Mouse (Mus musculus): ENCODE results near the gene Nceh1. TPM values are rescaled to one million over a fixed set of nuclear protein-coding genes. Genes with fewer than 3 reads are reported as not detected.

Nceh1 gene
- polyA plus RNA-seq, 1 experiment from 2014 or later, result 3.3 TPM

- WGBS, result 89% methylated on average over 9 of the region's 9 CpGs
- ATAC-seq (replicated peaks; ENCODE audit: low FRiP score), result no peak
- H3K36me3 ChIP-seq (ENCODE audit: control insufficient read depth, insufficient read depth, low read length), result no peaks in the 10 kb centered on the region
Measured at GRCm38 (mm10) chr3:27209707-27210106, 26.9 kb downstream of the Nceh1 start.

DNA sequence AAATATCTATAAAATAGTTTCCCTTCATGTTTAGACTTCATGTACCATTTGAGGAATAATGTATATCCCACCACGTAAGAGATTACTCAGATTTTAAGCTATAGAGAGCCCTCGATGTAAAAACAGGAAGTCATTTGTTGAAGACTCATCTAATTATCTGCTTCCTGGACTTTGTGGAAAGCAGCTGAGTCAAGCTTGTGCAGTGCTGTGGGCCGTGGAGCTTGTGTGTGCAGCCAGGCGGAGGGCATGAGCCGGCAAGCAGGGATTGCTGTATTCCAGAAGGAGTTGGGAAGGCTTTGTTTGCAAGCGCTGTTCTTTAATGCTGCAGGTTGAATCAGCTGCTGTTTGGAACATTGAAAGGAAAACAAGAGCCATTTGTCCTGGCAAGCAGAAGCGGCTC lies 27.5 kb downstream of the Nceh1 start:
- ATAC-seq (replicated peaks; ENCODE audit: low FRiP score) (no peak), DNase-seq (ENCODE audit: low spot score) (no peak)
- Histone ChIP-seq H3K36me3 (ENCODE audit: control insufficient read depth, insufficient read depth, low read length) (no peaks in the 10 kb centered on the region), H3K27me3 (ENCODE audit: control insufficient read depth, insufficient read depth, low read length) (no peaks in the 10 kb centered on the region), H3K9me3 (ENCODE audit: control insufficient read depth, low read length) (peaks cover 3% of the 10 kb centered on the region; the same call in 1 of the 2 replicates), H3K4me2 (ENCODE audit: low read depth, low read length, severe bottlenecking) (no peak overlapping the region), H3K9ac (ENCODE audit: low read length) (no peak overlapping the region), H3K4me1 (replicated peaks; ENCODE audit: control insufficient read depth, insufficient read depth, low read length) (no peaks in the 10 kb centered on the region), H3K27ac (ENCODE audit: low read depth, low read length) (no peak overlapping the region), H3K4me3 (ENCODE audit: low read depth, low read length) (no peak overlapping the region)
- 49% methylated on average over 7 of the region's 7 CpGs for WGBS

More at GRCm38 (mm10) chr3:27209707-27210106, 26.9 kb downstream of the Nceh1 start:
- H3K4me2 ChIP-seq (ENCODE audit: low read depth, low read length, severe bottlenecking), result no peak overlapping the region
- H3K27me3 ChIP-seq (ENCODE audit: control insufficient read depth, insufficient read depth, low read length), result no peaks in the 10 kb centered on the region
- H3K9me3 ChIP-seq (ENCODE audit: control insufficient read depth, low read length), result peaks cover 3% of the 10 kb centered on the region; the same call in 1 of the 2 replicates
- DNase-seq (ENCODE audit: low spot score), result no peak
- H3K4me1 ChIP-seq (replicated peaks; ENCODE audit: control insufficient read depth, insufficient read depth, low read length), result no peaks in the 10 kb centered on the region
- no peak overlapping the region for H3K9ac ChIP-seq (ENCODE audit: low read length)
- no peak overlapping the region for H3K27ac ChIP-seq (ENCODE audit: low read depth, low read length)
- no peak overlapping the region for H3K4me3 ChIP-seq (ENCODE audit: low read depth, low read length)

GRCm38 (mm10) chr3:27214016-27214816 lies 31.5 kb downstream of the Nceh1 start:
- Histone ChIP-seq H3K27me3 (ENCODE audit: control insufficient read depth, insufficient read depth, low read length) (no peaks in the 10 kb centered on the region), H3K4me3 (ENCODE audit: low read depth, low read length) (no peak overlapping the region), H3K9me3 (ENCODE audit: control insufficient read depth, low read length) (peaks cover under 1% of the 10 kb centered on the region; the same call in 1 of the 2 replicates), H3K4me1 (replicated peaks; ENCODE audit: control insufficient read depth, insufficient read depth, low read length) (no peaks in the 10 kb centered on the region), H3K36me3 (ENCODE audit: control insufficient read depth, insufficient read depth, low read length) (no peaks in the 10 kb centered on the region), H3K9ac (ENCODE audit: low read length) (no peak overlapping the region), H3K27ac (ENCODE audit: low read depth, low read length) (no peak overlapping the region), H3K4me2 (ENCODE audit: low read depth, low read length, severe bottlenecking) (no peak overlapping the region)
- DNase-seq (ENCODE audit: low spot score), result no peak
- ATAC-seq (replicated peaks; ENCODE audit: low FRiP score), result no peak
- 88% methylated on average over 8 of the region's 8 CpGs for WGBS

DNA sequence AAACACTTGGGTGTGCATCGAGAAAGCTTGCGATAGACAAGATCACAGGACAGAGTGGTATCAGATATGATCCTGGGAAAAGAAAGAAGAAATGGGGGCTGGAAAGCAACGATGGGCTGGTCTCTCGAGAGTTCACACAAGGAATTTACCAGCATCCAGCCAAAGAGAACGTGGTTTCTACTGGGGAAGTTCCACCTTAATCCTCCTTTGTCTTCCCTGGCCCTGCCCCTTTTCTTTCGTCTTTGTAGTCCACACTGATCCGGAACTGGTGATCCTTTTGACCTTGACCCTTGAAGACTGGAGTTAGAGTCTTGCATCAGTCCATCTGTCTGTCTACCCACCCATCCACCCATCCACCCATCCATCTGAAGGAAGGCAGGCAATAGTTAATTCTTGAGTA lies 34.6 kb downstream of the Nceh1 start:
- no peak overlapping the region for H3K4me3 ChIP-seq (ENCODE audit: low read depth, low read length)
- no peaks in the 10 kb centered on the region for H3K4me1 ChIP-seq (replicated peaks; ENCODE audit: control insufficient read depth, insufficient read depth, low read length)
- DNase-seq (ENCODE audit: low spot score) (no peak), ATAC-seq (replicated peaks; ENCODE audit: low FRiP score) (no peak)
- H3K36me3 ChIP-seq (ENCODE audit: control insufficient read depth, insufficient read depth, low read length), result no peaks in the 10 kb centered on the region
- no peaks in the 10 kb centered on the region for H3K27me3 ChIP-seq (ENCODE audit: control insufficient read depth, insufficient read depth, low read length)
- WGBS, result 74% methylated on average over 7 of the region's 7 CpGs
- no peak overlapping the region for H3K4me2 ChIP-seq (ENCODE audit: low read depth, low read length, severe bottlenecking)
- H3K9me3 ChIP-seq (ENCODE audit: control insufficient read depth, low read length), result no peaks in the 10 kb centered on the region
- no peak overlapping the region for H3K9ac ChIP-seq (ENCODE audit: low read length)
- no peak overlapping the region for H3K27ac ChIP-seq (ENCODE audit: low read depth, low read length)

- H3K27me3 ChIP-seq (ENCODE audit: control insufficient read depth, insufficient read depth, low read length), result no peaks in the 10 kb centered on the region
- 91% methylated on average over 5 of the region's 5 CpGs for WGBS
- ATAC-seq (replicated peaks; ENCODE audit: low FRiP score) (no peak), DNase-seq (ENCODE audit: low spot score) (no peak)
- no peaks in the 10 kb centered on the region for H3K36me3 ChIP-seq (ENCODE audit: control insufficient read depth, insufficient read depth, low read length)
- no peak overlapping the region for H3K4me2 ChIP-seq (ENCODE audit: low read depth, low read length, severe bottlenecking)
- no peak overlapping the region for H3K9ac ChIP-seq (ENCODE audit: low read length)
- H3K4me1 ChIP-seq (replicated peaks; ENCODE audit: control insufficient read depth, insufficient read depth, low read length), result no peaks in the 10 kb centered on the region
- no peaks in the 10 kb centered on the region for H3K9me3 ChIP-seq (ENCODE audit: control insufficient read depth, low read length)
- H3K4me3 ChIP-seq (ENCODE audit: low read depth, low read length), result no peak overlapping the region
- no peak overlapping the region for H3K27ac ChIP-seq (ENCODE audit: low read depth, low read length)
Measured at GRCm38 (mm10) chr3:27218604-27219003, 35.8 kb downstream of the Nceh1 start.

DNA sequence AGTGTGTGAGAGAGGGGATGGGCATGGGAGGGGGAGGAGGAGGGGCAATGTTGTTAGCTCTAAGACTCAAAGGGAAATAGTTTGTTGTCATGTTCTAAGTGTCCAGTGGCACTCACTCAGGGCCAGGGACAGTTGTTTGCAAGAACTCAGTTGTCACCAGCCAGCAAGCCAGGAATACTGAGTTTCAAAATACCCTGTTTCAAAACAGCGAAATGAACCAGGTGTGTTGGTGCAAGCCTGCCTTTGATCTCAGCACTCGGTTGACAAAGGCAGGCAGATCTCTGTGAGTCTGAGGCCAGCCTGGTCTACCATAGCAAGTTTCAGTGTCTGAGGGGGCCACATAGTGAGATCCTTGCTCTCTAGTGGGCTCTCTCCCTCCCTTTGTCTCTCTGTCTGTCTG lies 39.3 kb downstream of the Nceh1 start:
- Histone ChIP-seq H3K4me2 (ENCODE audit: low read depth, low read length, severe bottlenecking) (no peak overlapping the region), H3K9ac (ENCODE audit: low read length) (no peak overlapping the region), H3K4me1 (replicated peaks; ENCODE audit: control insufficient read depth, insufficient read depth, low read length) (no peaks in the 10 kb centered on the region), H3K27me3 (ENCODE audit: control insufficient read depth, insufficient read depth, low read length) (no peaks in the 10 kb centered on the region), H3K4me3 (ENCODE audit: low read depth, low read length) (no peak overlapping the region), H3K27ac (ENCODE audit: low read depth, low read length) (no peak overlapping the region), H3K36me3 (ENCODE audit: control insufficient read depth, insufficient read depth, low read length) (no peaks in the 10 kb centered on the region), H3K9me3 (ENCODE audit: control insufficient read depth, low read length) (no peaks in the 10 kb centered on the region)
- ATAC-seq (replicated peaks; ENCODE audit: low FRiP score) (no peak), DNase-seq (ENCODE audit: low spot score) (no peak)
- WGBS, result 83% methylated on average over 2 of the region's 2 CpGs

- H3K4me1 ChIP-seq (replicated peaks; ENCODE audit: control insufficient read depth, insufficient read depth, low read length), result no peaks in the 10 kb centered on the region
- H3K4me3 ChIP-seq (ENCODE audit: low read depth, low read length), result no peak overlapping the region
- 86% methylated on average over 17 of the region's 17 CpGs for WGBS
- ATAC-seq (replicated peaks; ENCODE audit: low FRiP score) (no peak), DNase-seq (ENCODE audit: low spot score) (no peak)
- H3K36me3 ChIP-seq (ENCODE audit: control insufficient read depth, insufficient read depth, low read length), result no peaks in the 10 kb centered on the region
- no peaks in the 10 kb centered on the region for H3K9me3 ChIP-seq (ENCODE audit: control insufficient read depth, low read length)
- no peak overlapping the region for H3K4me2 ChIP-seq (ENCODE audit: low read depth, low read length, severe bottlenecking)
- no peaks in the 10 kb centered on the region for H3K27me3 ChIP-seq (ENCODE audit: control insufficient read depth, insufficient read depth, low read length)
- H3K27ac ChIP-seq (ENCODE audit: low read depth, low read length), result no peak overlapping the region
- H3K9ac ChIP-seq (ENCODE audit: low read length), result no peak overlapping the region
Measured at GRCm38 (mm10) chr3:27222488-27222887, 39.7 kb downstream of the Nceh1 start.

DNA sequence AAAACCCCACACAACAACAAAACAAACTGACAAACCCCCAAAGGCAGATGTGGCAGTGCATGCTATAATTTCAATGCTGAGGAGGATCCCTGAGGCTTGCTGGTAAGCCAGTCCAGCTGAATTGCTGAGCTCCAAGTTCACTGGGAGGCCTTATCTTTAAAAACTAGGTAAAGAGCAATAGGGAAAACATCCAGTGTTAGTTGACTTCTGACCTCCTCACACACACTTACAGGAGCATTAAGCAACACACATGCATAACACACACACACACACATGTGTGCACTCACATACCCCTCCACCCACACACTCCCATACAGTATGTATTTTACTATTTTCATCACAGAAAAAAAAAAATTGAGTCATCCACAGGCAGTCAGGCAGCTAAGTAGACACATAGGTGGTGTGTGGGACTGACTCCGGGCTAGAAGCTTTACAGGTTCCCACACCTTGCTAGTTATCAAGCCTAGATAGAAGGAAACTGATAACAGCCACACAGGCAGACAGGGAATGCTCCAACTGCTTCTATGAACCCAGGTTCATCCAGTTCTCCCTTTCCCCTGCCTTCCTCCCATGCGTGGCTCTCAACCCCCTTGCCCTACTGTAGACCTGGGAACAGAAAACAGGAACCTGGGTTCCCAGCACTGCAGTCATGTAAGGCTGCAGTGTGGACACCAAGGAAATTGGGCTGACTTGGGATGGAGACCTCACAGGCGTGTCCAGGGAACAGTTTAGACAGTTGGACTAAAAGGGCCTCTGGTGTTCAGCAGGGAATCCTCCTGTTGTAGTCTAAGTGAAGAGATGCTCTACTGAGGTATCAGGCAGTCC lies 45.1 kb downstream of the Nceh1 start:
- no peak for DNase-seq (ENCODE audit: low spot score)
- Histone ChIP-seq H3K9ac (ENCODE audit: low read length) (no peak overlapping the region), H3K27me3 (ENCODE audit: control insufficient read depth, insufficient read depth, low read length) (no peaks in the 10 kb centered on the region), H3K4me3 (ENCODE audit: low read depth, low read length) (no peak overlapping the region), H3K4me2 (ENCODE audit: low read depth, low read length, severe bottlenecking) (no peak overlapping the region), H3K36me3 (ENCODE audit: control insufficient read depth, insufficient read depth, low read length) (no peaks in the 10 kb centered on the region), H3K4me1 (replicated peaks; ENCODE audit: control insufficient read depth, insufficient read depth, low read length) (no peaks in the 10 kb centered on the region), H3K9me3 (ENCODE audit: control insufficient read depth, low read length) (no peaks in the 10 kb centered on the region), H3K27ac (ENCODE audit: low read depth, low read length) (no peak overlapping the region)
- WGBS, result 86% methylated on average over 3 of the region's 3 CpGs
- no peak for ATAC-seq (replicated peaks; ENCODE audit: low FRiP score)

Data from forebrain, embryonic 11.5 days (tissue).